Mouse (Mus musculus) forelimb bud, embryonic 11.5 days (tissue): ENCODE data around the gene Lrrc42.

Experiments used
- DNase-seq: peaks from one replicate; pipeline ENCODE4 v3.0.0-alpha.2; 2012; ENCODE audit warnings: low read depth, low spot score

The Lrrc42 gene

GRCm38 (mm10) chr4:107249471-107249870 is 3.9 kb downstream of the Lrrc42 start:
- DNase-seq = no peak

GRCm38 (mm10) chr4:107248061-107248460 is 5.3 kb downstream of the Lrrc42 start:
- no peak for DNase-seq

DNA sequence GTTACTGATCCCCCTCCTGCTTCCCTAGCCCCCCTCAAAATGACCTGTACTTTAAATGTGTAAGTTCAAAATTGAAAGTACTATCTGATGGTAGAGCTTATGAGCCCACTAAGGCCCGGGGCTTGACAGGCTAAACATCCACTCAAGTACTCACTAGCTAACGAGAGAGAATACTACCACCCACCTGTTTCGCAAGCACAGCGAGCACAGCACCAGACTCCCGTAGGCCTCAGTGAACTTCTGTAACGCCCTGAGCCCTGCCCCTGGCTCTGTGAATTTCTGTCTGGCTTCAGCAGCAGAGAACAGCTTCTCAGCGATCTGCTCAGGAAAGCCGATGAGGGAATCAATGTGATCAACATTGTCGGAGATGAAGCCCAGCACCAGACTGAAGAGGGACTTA is 6.2 kb downstream of the Lrrc42 start:
- no peak for DNase-seq

DNA sequence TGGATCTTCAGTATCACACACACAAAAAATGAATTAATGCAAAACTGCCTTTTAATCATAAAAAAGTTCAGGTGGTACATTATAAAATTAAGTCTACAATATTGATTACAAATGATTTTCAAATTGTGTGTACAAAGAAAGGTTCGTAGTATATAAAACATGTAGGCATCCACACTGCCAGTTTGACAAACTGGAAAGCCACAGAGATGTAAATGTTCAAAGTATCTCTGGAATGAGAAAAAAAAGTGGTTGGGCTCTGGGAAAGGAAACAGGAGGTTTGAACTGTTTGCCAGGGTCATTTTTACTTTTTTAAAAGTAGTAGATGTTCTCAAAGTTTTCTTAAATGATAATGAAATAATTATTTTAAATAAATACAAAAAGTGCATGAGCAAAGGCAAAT is 7.3 kb downstream of the Lrrc42 start:
- no peak for DNase-seq

GRCm38 (mm10) chr4:107245368-107245767 is 8.0 kb downstream of the Lrrc42 start:
- no peak for DNase-seq

GRCm38 (mm10) chr4:107243365-107244333 is 9.7 kb downstream of the Lrrc42 start:
- DNase-seq = no peak

- DNase-seq = no peak
Measured at GRCm38 (mm10) chr4:107240196-107240595, 13.1 kb downstream of the Lrrc42 start.

GRCm38 (mm10) chr4:107238253-107238652 is 15.1 kb downstream of the Lrrc42 start:
- no peak for DNase-seq

- no peak for DNase-seq
Measured at GRCm38 (mm10) chr4:107232219-107232618, 21.1 kb downstream of the Lrrc42 start.

DNA sequence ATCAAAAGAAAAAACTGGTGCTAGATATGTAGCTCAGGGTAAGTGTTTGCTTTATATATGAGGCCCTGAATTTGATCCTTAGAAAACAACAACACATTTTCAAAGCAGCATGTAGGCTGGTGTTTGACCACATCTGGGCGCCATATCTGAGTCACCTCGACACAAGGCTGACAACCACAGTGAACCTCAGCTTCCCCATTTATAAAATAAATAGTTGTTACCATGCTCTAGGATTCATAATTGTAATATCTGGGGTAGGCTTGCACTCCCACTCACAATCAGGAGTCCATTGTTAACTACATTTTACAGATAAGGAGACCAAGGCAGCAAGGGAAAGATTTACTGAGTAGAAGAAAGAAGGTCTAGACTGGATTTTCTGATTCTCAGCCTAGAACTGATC is 27.0 kb downstream of the Lrrc42 start:
- no peak for DNase-seq

DNA sequence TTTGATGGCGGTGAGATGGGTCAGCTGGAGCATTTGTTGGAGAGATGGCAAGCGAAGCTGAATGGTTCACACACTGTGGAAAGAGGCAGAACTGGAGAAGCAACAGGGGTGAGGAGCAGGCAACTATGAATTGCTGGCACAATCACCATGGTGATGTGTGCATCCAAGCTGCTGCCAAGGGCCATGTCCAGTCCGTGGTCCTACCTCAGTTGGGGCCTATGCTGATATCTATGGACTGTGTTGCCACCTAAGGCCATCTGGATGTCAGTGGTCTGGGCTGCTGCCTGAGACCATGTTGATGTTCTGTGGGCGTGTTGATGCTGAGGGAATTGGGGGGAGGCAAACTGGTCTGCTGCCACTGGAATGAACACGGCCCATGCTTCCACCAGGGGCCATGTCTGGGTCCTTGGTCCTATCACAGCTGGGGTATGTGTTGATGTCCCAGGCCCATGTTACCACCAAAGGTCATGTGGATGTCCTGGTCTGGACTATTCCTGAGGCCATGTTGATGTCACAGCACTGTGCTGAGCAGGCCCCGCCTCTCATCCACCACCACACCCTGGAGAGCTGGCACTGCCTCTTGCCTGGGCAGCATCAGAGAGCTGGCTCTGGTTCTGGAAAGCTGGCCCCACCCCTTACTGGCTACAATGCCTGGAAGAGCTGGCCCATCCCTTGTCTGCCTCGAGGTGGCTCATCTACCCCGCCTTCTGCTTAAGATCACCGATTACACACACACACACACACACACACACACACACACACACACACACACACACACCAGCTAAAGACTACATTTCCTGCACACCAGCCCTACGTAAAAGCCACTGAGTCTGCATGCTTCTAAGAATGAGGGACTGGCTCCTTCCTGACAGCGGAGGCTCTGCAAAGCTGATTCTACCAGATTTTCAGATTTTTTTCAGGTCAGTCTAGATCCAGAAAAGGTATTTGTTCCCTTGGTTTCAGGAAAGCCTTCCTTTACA is 29.8 kb downstream of the Lrrc42 start:
- no peak for DNase-seq

GRCm38 (mm10) chr4:107221524-107221923 is 31.8 kb downstream of the Lrrc42 start:
- no peak for DNase-seq

DNA sequence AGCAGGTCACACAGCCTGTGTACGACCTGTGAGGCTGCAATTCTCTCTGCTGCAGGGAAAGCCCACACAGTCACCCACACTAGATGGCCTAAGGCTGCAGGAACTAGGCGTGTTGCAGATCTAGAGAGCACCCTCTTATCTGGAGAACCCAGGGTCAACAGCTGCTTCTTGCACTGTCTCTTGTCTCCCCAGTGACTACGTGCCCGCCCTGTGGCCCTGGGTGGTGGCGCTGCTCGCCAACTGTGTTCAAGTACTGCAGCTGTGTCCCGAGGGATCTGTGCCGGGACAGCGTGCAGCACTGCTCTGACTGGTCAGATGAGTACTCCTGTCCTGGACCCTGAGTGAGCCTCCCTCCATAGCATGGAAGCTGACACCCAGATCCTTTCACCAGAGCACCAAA is 35.8 kb downstream of the Lrrc42 start:
- no peak for DNase-seq

DNA sequence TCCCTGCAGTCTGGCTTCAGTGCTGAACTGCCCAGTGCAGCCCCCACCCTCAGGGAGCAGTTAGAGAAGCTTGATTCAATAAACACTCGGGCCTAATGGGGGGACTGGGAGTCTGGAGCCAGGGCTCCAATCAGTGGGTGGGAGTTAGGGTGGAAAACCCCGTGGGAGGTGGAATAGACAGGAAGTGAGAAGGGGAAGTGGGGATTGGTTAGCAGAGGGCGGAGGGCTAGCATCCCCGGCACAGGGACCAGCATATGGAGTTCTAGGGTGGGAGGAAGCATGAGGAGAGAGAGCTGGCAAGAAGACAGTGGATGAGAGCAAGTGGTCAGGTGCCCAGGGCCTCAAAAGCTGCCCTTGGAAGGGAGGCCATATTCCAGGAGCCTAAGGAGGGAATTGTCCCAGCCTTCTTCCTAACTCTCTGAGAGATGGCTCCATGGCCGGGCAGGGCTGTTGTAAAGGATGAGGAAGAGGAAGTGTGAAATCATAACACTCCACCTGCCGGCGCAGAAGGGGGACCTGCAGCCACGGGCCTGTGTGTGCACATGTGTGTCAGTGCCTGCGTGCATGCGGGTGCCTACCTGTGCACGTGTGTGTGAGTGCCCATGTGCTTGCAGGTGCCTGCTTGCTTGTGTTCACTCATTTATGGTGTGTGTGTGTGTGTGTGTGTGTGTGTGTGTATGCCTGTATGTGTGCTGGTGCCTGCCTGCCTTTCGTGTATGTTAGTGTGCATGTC is 39.9 kb downstream of the Lrrc42 start:
- DNase-seq = no peak

GRCm38 (mm10) chr4:107211936-107212335 is 41.4 kb downstream of the Lrrc42 start:
- DNase-seq = no peak

- no peak for DNase-seq
Measured at GRCm38 (mm10) chr4:107211465-107211864, 41.9 kb downstream of the Lrrc42 start.

DNA sequence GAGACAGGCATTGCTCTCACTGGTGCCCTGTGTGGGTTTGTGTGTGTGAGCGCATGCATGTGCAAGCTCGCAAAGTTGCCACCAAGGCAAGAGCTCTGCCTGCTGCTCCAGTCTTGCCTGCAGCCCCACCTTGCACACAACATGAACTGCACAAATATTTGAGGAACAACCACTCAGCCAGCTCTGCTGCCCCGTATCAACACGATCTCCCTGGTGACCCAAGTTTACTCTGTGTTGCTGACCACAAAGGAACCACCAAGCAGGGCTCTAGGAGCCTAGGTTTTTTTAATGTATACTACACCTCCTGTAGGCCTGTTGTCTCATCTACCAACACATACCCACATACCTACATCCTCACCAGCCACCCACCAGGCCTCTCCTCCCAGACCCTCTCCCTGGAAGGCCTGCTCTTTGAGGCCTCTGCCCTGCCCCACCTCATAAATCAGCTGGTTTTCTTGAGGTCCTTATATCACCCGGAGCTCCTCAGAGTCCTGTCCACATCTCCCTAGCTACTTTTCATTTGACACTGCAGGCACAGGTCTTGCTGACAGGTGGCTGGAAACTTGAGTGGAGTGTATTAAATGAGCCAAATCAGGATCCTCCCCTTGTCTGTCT is 42.7 kb downstream of the Lrrc42 start:
- DNase-seq = no peak

DNA sequence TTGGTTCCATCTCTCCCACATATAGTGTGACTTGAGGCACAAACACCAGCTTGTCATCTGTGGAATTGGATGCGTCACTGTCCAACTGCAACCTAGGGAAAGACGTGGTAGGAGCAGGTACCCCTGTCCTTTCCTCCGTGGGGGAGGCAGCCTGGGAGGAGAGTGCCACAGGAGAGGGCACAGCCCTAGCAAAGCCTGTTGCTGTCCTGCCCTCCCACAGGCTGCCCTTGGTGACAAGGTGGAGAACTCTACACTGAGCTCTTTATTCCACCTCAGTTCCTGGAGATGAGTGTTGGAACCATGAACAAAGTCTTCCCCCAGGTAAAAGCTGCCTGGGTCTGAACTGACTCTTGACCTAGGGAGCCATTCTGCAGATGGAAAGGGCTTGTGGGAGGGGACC is 44.5 kb downstream of the Lrrc42 start, which contains the start of gene Ldlrad1:
Gene Ldlrad1 (plus strand): TSS at position 301 of the 400 bp plus-strand sequence.
- no peak for DNase-seq

DNA sequence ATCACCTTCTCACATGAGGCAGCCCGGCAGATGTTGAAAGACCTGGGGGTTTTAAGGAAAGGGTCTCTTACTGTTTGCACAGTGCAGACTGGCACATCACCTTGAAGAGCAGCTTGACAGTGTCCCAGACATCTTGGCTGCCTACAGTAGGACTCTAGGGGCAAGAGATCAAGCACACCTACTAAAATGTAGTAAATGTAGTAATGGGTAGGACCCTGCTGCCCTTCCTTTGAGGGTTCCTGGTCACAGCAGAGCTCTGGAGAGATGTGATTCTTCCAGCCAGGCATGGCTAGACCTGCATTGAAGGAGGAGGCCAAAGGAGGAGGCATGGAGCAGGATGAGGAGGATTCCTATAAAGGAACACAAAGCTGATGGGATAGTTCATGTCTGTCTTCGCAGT is 46.3 kb downstream of the Lrrc42 start:
- no peak for DNase-seq

DNA sequence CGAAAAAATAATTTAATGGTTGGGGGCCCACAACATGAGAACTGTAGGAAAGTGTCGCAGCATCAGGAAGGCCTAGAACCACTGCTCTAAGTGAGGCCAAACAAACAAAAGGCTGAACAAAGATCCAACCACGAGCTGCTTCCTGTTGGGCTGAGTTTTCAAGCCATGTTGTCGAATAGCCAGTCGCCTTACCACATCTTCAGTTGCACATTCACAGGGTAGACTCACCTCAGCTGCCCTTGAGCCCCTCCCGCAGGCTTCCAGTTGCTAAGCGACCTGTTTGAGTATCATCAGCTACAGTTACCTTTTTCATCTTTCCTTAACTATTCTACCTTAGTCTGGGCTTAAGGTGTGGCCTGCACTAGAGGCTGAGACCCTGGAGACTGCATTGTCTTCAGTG is 50.3 kb downstream of the Lrrc42 start:
- no peak for DNase-seq

DNA sequence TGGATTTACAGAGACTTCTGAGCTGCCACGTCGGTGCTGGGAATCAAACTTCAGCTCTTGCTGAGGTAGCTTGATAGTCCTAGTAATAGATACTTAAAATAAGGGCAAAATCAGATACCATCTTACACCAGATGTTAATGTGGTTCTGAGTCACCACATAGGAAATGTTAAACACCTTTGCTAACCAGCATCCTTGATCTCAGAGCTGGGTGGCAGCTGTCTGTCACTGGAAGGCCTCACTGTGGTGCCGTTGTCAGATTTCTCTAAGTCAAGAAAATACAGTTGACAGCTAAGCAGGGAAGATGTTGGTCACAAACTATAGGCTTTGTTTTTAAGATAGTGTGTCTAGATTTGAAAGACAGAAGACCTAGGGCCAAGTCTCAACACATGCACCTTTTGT is 51.6 kb downstream of the Lrrc42 start:
- DNase-seq = no peak
